ENCODE assay signal across 8 mouse cellular contexts in the genomic region with DNA sequence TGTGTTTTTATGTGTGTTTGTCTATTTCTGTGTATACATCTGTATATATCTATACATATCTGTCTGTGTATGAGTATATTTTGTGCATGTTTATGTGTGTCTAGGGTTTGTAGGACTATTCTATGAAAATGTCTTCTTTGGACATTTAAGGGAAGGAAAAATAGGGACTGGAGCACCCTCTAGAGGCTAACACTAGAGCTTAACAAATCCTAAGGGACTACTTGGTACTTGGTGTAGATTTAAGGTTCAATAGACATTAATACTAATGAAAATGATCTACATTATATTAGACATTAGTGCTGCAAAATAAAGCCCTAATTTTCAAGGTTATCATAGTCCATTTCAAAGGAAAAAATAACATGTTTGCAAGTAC. TPM values are rescaled to one million over a fixed set of nuclear protein-coding genes. Genes with fewer than 3 reads are reported as not detected.
DNase-seq lines count a peak whose midpoint lies in the region; ATAC-seq and TF ChIP-seq lines count a peak whose summit lies in the region.

No protein-coding gene starts in this region.

- peak; percentile 40 for DNase-seq in kidney, adult 9 months
- peak; percentile 53 for DNase-seq in MEL (ENCODE audit: low read depth, low spot score)
- peak; percentile 40 for DNase-seq in embryo, embryonic 11.5 days (ENCODE audit: low read depth, low spot score)
- DNase-seq in gastrocnemius, adult 18-20 months (ENCODE audit: low spot score): no peak
- DNase-seq in testis, postnatal 14 days (ENCODE audit: low spot score): no peak
- DNase-seq in gastrocnemius, postnatal 4 days (ENCODE audit: low spot score in 2 of 2): no peak

- no peaks in the 10 kb centered on the region for H3K27me3 ChIP-seq in kidney, embryonic 14.5 days (ENCODE audit: control insufficient read depth, insufficient read depth, low read length)
- H3K27me3 ChIP-seq in MEL (ENCODE audit: control insufficient read depth in 1 of 2, insufficient read depth in 2 of 2, low read length in 2 of 2): no peaks in the 10 kb centered on the region
- no peaks in the 10 kb centered on the region for H3K27me3 ChIP-seq in midbrain, embryonic 12.5 days

- no peaks in the 10 kb centered on the region for H3K4me1 ChIP-seq in kidney, embryonic 14.5 days (ENCODE audit: control insufficient read depth, insufficient read depth, low read length)
- no peaks in the 10 kb centered on the region for H3K4me1 ChIP-seq in MEL (ENCODE audit: control insufficient read depth in 1 of 2, insufficient read depth in 2 of 2, low read length in 2 of 2)
- peaks cover 11% of the 10 kb centered on the region for H3K4me1 ChIP-seq in midbrain, embryonic 12.5 days

- no peak overlapping the region for H3K9ac ChIP-seq in kidney, embryonic 14.5 days (ENCODE audit: low read depth, low read length)
- no peak overlapping the region for H3K9ac ChIP-seq in MEL (ENCODE audit: control insufficient read depth, low read depth, low read length, poor library complexity, severe bottlenecking)
- no peak overlapping the region for H3K9ac ChIP-seq in midbrain, embryonic 12.5 days (replicated peaks)

- H3K4me3 ChIP-seq in kidney, embryonic 14.5 days (ENCODE audit: low read length): no peak overlapping the region
- no peak overlapping the region for H3K4me3 ChIP-seq in MEL (ENCODE audit: control insufficient read depth in 1 of 2, insufficient read depth in 1 of 2, low read depth in 2 of 2, low read length in 2 of 2)
- H3K4me3 ChIP-seq in midbrain, embryonic 12.5 days: no peak overlapping the region

- TF ChIP-seq CTCF in MEL (IDR thresholded peaks at IDR 0.05 in 2 of 3, conservative IDR thresholded peaks at IDR 0.05 in 1 of 3; ENCODE audit: control insufficient read depth in 1 of 3, insufficient read depth in 1 of 3, low read depth in 2 of 3, low read length in 3 of 3, poor library complexity in 1 of 3, severe bottlenecking in 1 of 3): peak in 1 of 3 experiments; percentile 56; a peak in 3 of 6 replicates

- H3K36me3 ChIP-seq in kidney, embryonic 14.5 days (ENCODE audit: control insufficient read depth, insufficient read depth, low read length): no peaks in the 10 kb centered on the region
- H3K36me3 ChIP-seq in MEL (ENCODE audit: control insufficient read depth in 1 of 2, insufficient read depth in 2 of 2, low read length in 2 of 2): no peaks in the 10 kb centered on the region
- H3K36me3 ChIP-seq in midbrain, embryonic 12.5 days: no peaks in the 10 kb centered on the region

- no peak overlapping the region for H3K27ac ChIP-seq in kidney, embryonic 14.5 days (ENCODE audit: low read depth, low read length)
- H3K27ac ChIP-seq in MEL (ENCODE audit: control insufficient read depth, low read depth, low read length): no peak overlapping the region
- 0 out of 2 replicates have a peak overlapping the region, but pooled peaks have one; percentile 49 for H3K27ac ChIP-seq in midbrain, embryonic 12.5 days (replicated peaks)

- TF ChIP-seq POLR2A in MEL (IDR thresholded peaks at IDR 0.05; ENCODE audit: control insufficient read depth in 1 of 2, insufficient read depth in 1 of 2, low read depth in 1 of 2, low read length in 2 of 2, poor library complexity in 1 of 2): no peak

- H3K9me3 ChIP-seq in kidney, embryonic 14.5 days (ENCODE audit: control insufficient read depth, low read length): no peaks in the 10 kb centered on the region
- no peaks in the 10 kb centered on the region for H3K9me3 ChIP-seq in MEL (replicated peaks; ENCODE audit: insufficient read depth, low read length)
- H3K9me3 ChIP-seq in midbrain, embryonic 12.5 days: no peaks in the 10 kb centered on the region

- TF ChIP-seq RAD21 in MEL (IDR thresholded peaks at IDR 0.05; ENCODE audit: low read depth, low read length): peak; percentile 64

- TF ChIP-seq EP300 in MEL (IDR thresholded peaks at IDR 0.05; ENCODE audit: low read depth in 1 of 2, low read length in 2 of 2): no peak

- no peak overlapping the region for H3K4me2 ChIP-seq in kidney, embryonic 14.5 days (replicated peaks; ENCODE audit: low read depth, low read length)
- H3K4me2 ChIP-seq in midbrain, embryonic 12.5 days (replicated peaks): no peak overlapping the region

- no peaks in the 10 kb centered on the region for H3K79me2 ChIP-seq in MEL (ENCODE audit: control insufficient read depth, insufficient read depth, low read length, poor library complexity)

- no peak for ATAC-seq in kidney, embryonic 14.5 days (ENCODE audit: low FRiP score, low TSS enrichment)
- peak; percentile 60 for ATAC-seq in midbrain, embryonic 12.5 days (ENCODE audit: low FRiP score, low read depth)

TF ChIP-seq in MEL, 35 proteins besides CTCF, POLR2A, EP300 and RAD21:
- TF ChIP-seq POLR2AphosphoS2 (IDR thresholded peaks at IDR 0.05; ENCODE audit: low read length): no peak
- no peak for TF ChIP-seq POLR2AphosphoS5 (IDR thresholded peaks at IDR 0.05; ENCODE audit: borderline replicate concordance, low read depth, low read length)
- no peak for TF ChIP-seq MAX (IDR thresholded peaks at IDR 0.05; ENCODE audit: low read length)
- no peak for TF ChIP-seq E2F4 (IDR thresholded peaks at IDR 0.05; ENCODE audit: borderline replicate concordance, low read depth, low read length)
- TF ChIP-seq GATA1 (IDR thresholded peaks at IDR 0.05; ENCODE audit: low read depth, low read length): no peak
- no peak for TF ChIP-seq NRF1 (IDR thresholded peaks at IDR 0.05; ENCODE audit: insufficient read depth, low read depth, low read length, poor library complexity, severe bottlenecking)
- TF ChIP-seq TCF12 (IDR thresholded peaks at IDR 0.05; ENCODE audit: low read depth, low read length): no peak
- no peak for TF ChIP-seq ZMIZ1 (IDR thresholded peaks at IDR 0.05; ENCODE audit: low read depth, low read length)
- TF ChIP-seq SMC3 (IDR thresholded peaks at IDR 0.05; ENCODE audit: low read depth, low read length): peak; percentile 51
- TF ChIP-seq GABPA (IDR thresholded peaks at IDR 0.05; ENCODE audit: low read depth, low read length): no peak
- no peak for TF ChIP-seq MYB (IDR thresholded peaks at IDR 0.05; ENCODE audit: low read depth, low read length)
- no peak for TF ChIP-seq TBP (IDR thresholded peaks at IDR 0.05; ENCODE audit: low read depth, low read length)
- no peak for TF ChIP-seq UBTF (IDR thresholded peaks at IDR 0.05; ENCODE audit: borderline replicate concordance, insufficient read depth, low read depth, low read length)
- TF ChIP-seq ZC3H11A (IDR thresholded peaks at IDR 0.05; ENCODE audit: low read depth, low read length): 0 out of 2 replicates have a peak, but pooled peaks have one; percentile 4
- TF ChIP-seq NELFE (IDR thresholded peaks at IDR 0.05; ENCODE audit: low read depth, low read length): no peak

RNA-seq across cellular contexts. Expression of gene Rpe, which starts 44.9 kb away (rescaled TPM):
- 40.7 and 49.3 TPM in 2 replicates for polyA plus RNA-seq in kidney, embryonic 14.5 days (2014; fragmentation: Nextera tagmentation; extraction: Ambion mirVana)
- 27.0 and 31.8 TPM in 2 replicates for total RNA-seq in MEL (2012; rRNA removed)
- 10 to 100 TPM in 1 of 2 experiments, not detected in 1; 32.2 TPM for polyA plus RNA-seq in MEL (2012; ENCODE audit: insufficient read depth in 1 of 2, insufficient read length in 2 of 2, low read depth in 1 of 2, low replicate concordance in 2 of 2, missing spikeins in 1 of 2)
- 47.9 and 49.9 TPM in 2 replicates for polyA plus RNA-seq in midbrain, embryonic 12.5 days (2016; fragmentation: Nextera tagmentation; extraction: Ambion mirVana)
- total RNA-seq in gastrocnemius, adult 18-20 months (2021): 10 to 100 TPM in 1 of 2 experiments, 1 to 10 TPM in 1; 9.6 to 11.0 TPM
- 10 to 100 TPM; 14.5 to 16.1 TPM for total RNA-seq in gastrocnemius, postnatal 4 days (2021)

Comparison
In these comparisons a context has a peak if more than half of its experiments do, and no peak if none do; other contexts are left out.
1. DNase-seq: peak in kidney, adult 9 months (single experiment), MEL (single experiment) and embryo, embryonic 11.5 days (single experiment); none in gastrocnemius, adult 18-20 months (single experiment), testis, postnatal 14 days (single experiment) and gastrocnemius, postnatal 4 days (0 of 2).